Mouse (Mus musculus) hindbrain, embryonic 16.5 days (tissue): ENCODE measurements around the gene Rtl10. TPM values are rescaled to one million over a fixed set of nuclear protein-coding genes. Genes with fewer than 3 reads are reported as not detected.
A peak's percentile ranks its signal among the peaks of the same experiment; 100 is the strongest.

Source experiments
- ATAC-seq: fragments of 200-750 bp; cut with Nextera tagmentation; 2 replicates; pipeline ENCODE4 v1.8.0; 2017; ENCODE audit warnings: moderate TSS enrichment, moderate library complexity
- H3K27ac ChIP-seq: fragments of 300-500 bp; sonication (generic); 2 replicates; pipeline ENCODE4 v1.5.1; 2014; ENCODE audit warnings: low read depth, mild to moderate bottlenecking, control low read depth, low read length, moderate library complexity
- H3K27me3 ChIP-seq: fragments of 300-500 bp; sonication (generic); replicated peaks from 2 replicates; pipeline ENCODE4 v1.6.1; 2014; ENCODE audit warnings: low read length; ENCODE audit not compliant: control insufficient read depth, insufficient read depth
- H3K36me3 ChIP-seq: fragments of 300-500 bp; sonication (generic); 2 replicates; pipeline ENCODE4 v1.6.1; 2014; ENCODE audit warnings: mild to moderate bottlenecking, low read length, moderate library complexity, mixed read lengths; ENCODE audit not compliant: control insufficient read depth, insufficient read depth
- H3K4me1 ChIP-seq: fragments of 300-500 bp; sonication (generic); 2 replicates; pipeline ENCODE4 v1.6.1; 2014; ENCODE audit warnings: low read depth, low read length; ENCODE audit not compliant: control insufficient read depth, insufficient read depth
- H3K4me2 ChIP-seq: fragments of 300-500 bp; sonication (generic); 2 replicates; pipeline ENCODE4 v1.6.1; 2014; ENCODE audit warnings: mild to moderate bottlenecking, low read length, control low read depth, moderate library complexity
- H3K4me3 ChIP-seq: fragments of 300-500 bp; sonication (generic); 2 replicates; pipeline ENCODE4 v1.5.1; 2014; ENCODE audit warnings: mild to moderate bottlenecking, low read length, control low read depth, moderate library complexity
- H3K9ac ChIP-seq: fragments of 300-500 bp; sonication (generic); 2 replicates; pipeline ENCODE4 v1.6.1; 2014; ENCODE audit warnings: low read depth, mild to moderate bottlenecking, control low read depth, low read length, moderate library complexity
- H3K9me3 ChIP-seq: fragments of 300-500 bp; sonication (generic); 2 replicates; pipeline ENCODE4 v1.6.1; 2014; ENCODE audit warnings: mild to moderate bottlenecking, low read length, moderate library complexity; ENCODE audit not compliant: control insufficient read depth
- WGBS: fragments of 180-500 bp; shearing (Covaris S2); extraction: QIAGEN DNeasy Blood & Tissue Kit; methylation state at CpG from one replicate; pipeline ENCODE4 v1.1.7; 2014; 5-methylcytosine and 5-hydroxymethylcytosine counted together
- polyA plus RNA-seq: library from polyadenylated mRNA; unstranded; fragments of >200 nt; fragmentation: Nextera tagmentation; extraction: Ambion mirVana; gene quantifications from 2 replicates; pipeline ENCODE4 v1.2.1, GENCODE M21; 2015

The Rtl10 gene
- polyA plus RNA-seq, result 3.2 and 3.6 TPM in 2 replicates

GRCm38 (mm10) chr16:18498558-18498990 lies at the start of gene Rtl10, which contains the start of gene Gnb1l:
Gene Rtl10 (plus strand): TSS chr16:18498901.
Gene Gnb1l (plus strand): TSS chr16:18498713.
- H3K4me3 ChIP-seq, result peak within 1 kb of the TSS; percentile 90
- H3K4me1 ChIP-seq, result peaks cover 17% of the 10 kb centered on the region
- under 1% methylated on average over 28 of the region's 51 CpGs for WGBS
- H3K27ac ChIP-seq, result peak within 1 kb of the TSS; percentile 93
- H3K4me2 ChIP-seq, result peak within 1 kb of the TSS; percentile 90
- no peaks in the 10 kb centered on the region for H3K27me3 ChIP-seq
- H3K36me3 ChIP-seq, result peaks cover 12% of the 10 kb centered on the region
- peak; percentile 99 for ATAC-seq
- peak within 1 kb of the TSS; percentile 94 for H3K9ac ChIP-seq
- H3K9me3 ChIP-seq, result no peaks in the 10 kb centered on the region

- H3K36me3 ChIP-seq, result 0 out of 2 replicates have a peak, but pooled peaks cover 3% of the 10 kb centered on the region
- H3K9ac ChIP-seq, result no peak overlapping the region
- H3K4me2 ChIP-seq, result no peak overlapping the region
- no peak overlapping the region for H3K4me3 ChIP-seq
- no peaks in the 10 kb centered on the region for H3K27me3 ChIP-seq
- H3K4me1 ChIP-seq, result no peaks in the 10 kb centered on the region
- ATAC-seq, result no peak
- WGBS, result 95% methylated on average over 4 of the region's 4 CpGs
- no peaks in the 10 kb centered on the region for H3K9me3 ChIP-seq
- H3K27ac ChIP-seq, result no peak overlapping the region
Observed at GRCm38 (mm10) chr16:18449005-18449404, 49.7 kb upstream of the Rtl10 start.

GRCm38 (mm10) chr16:18451486-18452181 lies 47.1 kb upstream of the Rtl10 start:
- Histone ChIP-seq H3K9me3 (no peaks in the 10 kb centered on the region), H3K4me2 (no peak overlapping the region), H3K9ac (no peak overlapping the region), H3K27me3 (no peaks in the 10 kb centered on the region), H3K4me1 (no peaks in the 10 kb centered on the region), H3K36me3 (no peaks in the 10 kb centered on the region), H3K4me3 (no peak overlapping the region), H3K27ac (no peak overlapping the region)
- WGBS, result 64% methylated on average over 9 of the region's 9 CpGs
- peak; percentile 16; the same call in 1 of the 2 replicates for ATAC-seq

GRCm38 (mm10) chr16:18452361-18452862 lies 46.3 kb upstream of the Rtl10 start:
- Histone ChIP-seq H3K9ac (no peak overlapping the region), H3K9me3 (no peaks in the 10 kb centered on the region), H3K4me3 (no peak overlapping the region), H3K27ac (no peak overlapping the region), H3K36me3 (no peaks in the 10 kb centered on the region), H3K27me3 (no peaks in the 10 kb centered on the region), H3K4me1 (no peaks in the 10 kb centered on the region), H3K4me2 (no peak overlapping the region)
- WGBS, result 77% methylated on average over 8 of the region's 8 CpGs
- 0 out of 2 replicates have a peak, but pooled peaks have one; percentile 27 for ATAC-seq

- no peak overlapping the region for H3K27ac ChIP-seq
- no peak overlapping the region for H3K4me2 ChIP-seq
- H3K9me3 ChIP-seq, result no peaks in the 10 kb centered on the region
- H3K4me3 ChIP-seq, result no peak overlapping the region
- H3K9ac ChIP-seq, result no peak overlapping the region
- no peak for ATAC-seq
- H3K27me3 ChIP-seq, result no peaks in the 10 kb centered on the region
- H3K36me3 ChIP-seq, result no peaks in the 10 kb centered on the region
- no peaks in the 10 kb centered on the region for H3K4me1 ChIP-seq
- 61% methylated on average over 5 of the region's 5 CpGs for WGBS
Observed at GRCm38 (mm10) chr16:18453846-18454245, 44.9 kb upstream of the Rtl10 start.

GRCm38 (mm10) chr16:18455407-18455806 lies 43.3 kb upstream of the Rtl10 start:
- no peak overlapping the region for H3K27ac ChIP-seq
- ATAC-seq, result no peak
- WGBS, result 88% methylated on average over 6 of the region's 6 CpGs
- no peak overlapping the region for H3K4me3 ChIP-seq
- H3K9ac ChIP-seq, result no peak overlapping the region
- H3K4me2 ChIP-seq, result no peak overlapping the region
- H3K27me3 ChIP-seq, result no peaks in the 10 kb centered on the region
- H3K4me1 ChIP-seq, result peaks cover 14% of the 10 kb centered on the region
- no peaks in the 10 kb centered on the region for H3K36me3 ChIP-seq
- H3K9me3 ChIP-seq, result no peaks in the 10 kb centered on the region

GRCm38 (mm10) chr16:18458661-18459060 lies 40.0 kb upstream of the Rtl10 start:
- peaks cover 14% of the 10 kb centered on the region for H3K4me1 ChIP-seq
- H3K27me3 ChIP-seq, result no peaks in the 10 kb centered on the region
- ATAC-seq, result no peak
- no peaks in the 10 kb centered on the region for H3K36me3 ChIP-seq
- no peak overlapping the region for H3K4me3 ChIP-seq
- no peak overlapping the region for H3K4me2 ChIP-seq
- H3K9ac ChIP-seq, result no peak overlapping the region
- H3K9me3 ChIP-seq, result no peaks in the 10 kb centered on the region
- H3K27ac ChIP-seq, result no peak overlapping the region

- 8% methylated on average over 12 of the region's 12 CpGs for WGBS
- peak overlapping the region; percentile 44 for H3K4me2 ChIP-seq
- peaks cover 14% of the 10 kb centered on the region for H3K4me1 ChIP-seq
- no peaks in the 10 kb centered on the region for H3K9me3 ChIP-seq
- H3K27ac ChIP-seq, result peak overlapping the region; percentile 16; the same call in 1 of the 2 replicates
- no peaks in the 10 kb centered on the region for H3K27me3 ChIP-seq
- H3K9ac ChIP-seq, result peak overlapping the region; percentile 24
- H3K36me3 ChIP-seq, result no peaks in the 10 kb centered on the region
- no peak overlapping the region for H3K4me3 ChIP-seq
- ATAC-seq, result peak; percentile 21; the same call in 1 of the 2 replicates
Observed at GRCm38 (mm10) chr16:18459335-18459954, 39.3 kb upstream of the Rtl10 start.

- peak overlapping the region; percentile 44 for H3K4me2 ChIP-seq
- peak; percentile 79 for ATAC-seq
- WGBS, result 2% methylated on average over 11 of the region's 11 CpGs
- no peaks in the 10 kb centered on the region for H3K36me3 ChIP-seq
- H3K9me3 ChIP-seq, result no peaks in the 10 kb centered on the region
- H3K27me3 ChIP-seq, result no peaks in the 10 kb centered on the region
- peak overlapping the region; percentile 16; the same call in 1 of the 2 replicates for H3K27ac ChIP-seq
- H3K4me3 ChIP-seq, result no peak overlapping the region
- peaks cover 14% of the 10 kb centered on the region for H3K4me1 ChIP-seq
- peak overlapping the region; percentile 24 for H3K9ac ChIP-seq
Observed at GRCm38 (mm10) chr16:18459955-18460370, 38.7 kb upstream of the Rtl10 start.
